Mouse (Mus musculus) kidney, postnatal 0 days (tissue): ENCODE data around the gene Dctpp1. TPM values are rescaled to one million over a fixed set of nuclear protein-coding genes. Genes with fewer than 3 reads are reported as not detected.
A peak's percentile ranks its signal among the peaks of the same experiment; 100 is the strongest.

ENCODE experiments used
- ATAC-seq: fragments of 200-750 bp; cut with Nextera tagmentation; replicated peaks from 2 replicates; pipeline ENCODE4 v1.8.0; 2017; ENCODE audit warnings: low read depth, moderate number of reproducible peaks, moderate TSS enrichment, moderate library complexity; ENCODE audit not compliant: low FRiP score
- DNase-seq: peaks from one replicate; pipeline ENCODE4 v3.0.0-alpha.2; 2016; ENCODE audit warnings: low spot score
- H3K27ac ChIP-seq: fragments of 300-500 bp; sonication (generic); 2 replicates; pipeline ENCODE4 v1.5.1; 2014; ENCODE audit warnings: mild to moderate bottlenecking
- H3K27me3 ChIP-seq: fragments of 300-500 bp; sonication (generic); 2 replicates; pipeline ENCODE4 v1.6.1; 2014; ENCODE audit warnings: low read length, mixed read lengths; ENCODE audit not compliant: insufficient read depth
- H3K36me3 ChIP-seq: fragments of 300-500 bp; sonication (generic); 2 replicates; pipeline ENCODE4 v1.6.1; 2014; ENCODE audit warnings: low read length, mixed read lengths; ENCODE audit not compliant: insufficient read depth
- H3K4me1 ChIP-seq: fragments of 300-500 bp; sonication (generic); replicated peaks from 2 replicates; pipeline ENCODE4 v1.6.1; 2014; ENCODE audit warnings: antibody characterized with exemption, low read length, mixed read lengths; ENCODE audit not compliant: insufficient read depth
- H3K4me2 ChIP-seq: fragments of 300-500 bp; sonication (generic); 2 replicates; pipeline ENCODE4 v1.6.1; 2014; ENCODE audit warnings: mild to moderate bottlenecking, low read length, moderate library complexity, mixed read lengths
- H3K4me3 ChIP-seq: fragments of 300-500 bp; sonication (generic); replicated peaks from 2 replicates; pipeline ENCODE4 v1.5.1; 2014; ENCODE audit warnings: low read depth, low read length
- H3K9ac ChIP-seq: fragments of 300-500 bp; sonication (generic); 2 replicates; pipeline ENCODE4 v1.6.1; 2014; ENCODE audit warnings: low read depth, low read length
- H3K9me3 ChIP-seq: fragments of 300-500 bp; sonication (generic); replicated peaks from 2 replicates; pipeline ENCODE4 v1.6.1; 2016; ENCODE audit warnings: low read length, inconsistent platforms, mixed read lengths
- CTCF ChIP-seq: IDR thresholded peaks from 2 replicates; pipeline ENCODE4 v1.5.1; 2016; ENCODE audit warnings: antibody characterized with exemption, low read depth, mild to moderate bottlenecking, moderate library complexity
- WGBS: fragments of 180-500 bp; shearing (Covaris S2); extraction: QIAGEN DNeasy Blood & Tissue Kit; methylation state at CpG from one replicate; pipeline ENCODE4 v1.1.7; 2014; 5-methylcytosine and 5-hydroxymethylcytosine counted together
- polyA plus RNA-seq: library from polyadenylated mRNA; unstranded; fragments of >200 nt; fragmentation: Nextera tagmentation; extraction: Ambion mirVana; gene quantifications from 2 replicates; pipeline ENCODE4 v1.2.1, GENCODE M21; 2015

The Dctpp1 gene
- polyA plus RNA-seq, 1 experiment from 2014 or later, result 157 TPM

DNA sequence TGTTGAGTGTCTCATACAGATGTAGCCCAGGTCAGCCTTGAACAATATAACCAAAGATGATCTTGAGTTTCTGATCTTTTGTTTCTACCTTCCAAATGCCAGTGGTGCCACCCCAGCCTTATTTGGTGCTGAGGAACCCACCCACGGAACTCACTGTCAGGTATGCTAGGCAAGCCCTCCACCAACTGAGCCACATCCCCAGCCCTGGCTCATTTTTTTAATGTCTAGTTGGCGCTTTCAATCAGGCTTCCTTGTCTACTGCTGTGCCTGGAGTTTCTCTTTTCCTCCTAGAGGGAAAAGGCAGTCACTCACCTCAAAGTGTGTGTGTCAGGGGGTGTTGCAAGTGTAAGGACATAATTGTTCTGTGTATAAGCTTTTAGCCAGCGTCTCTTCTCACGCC, 10.6 kb upstream of the Dctpp1 start:
- H3K4me1 ChIP-seq, result peaks cover 10% of the 10 kb centered on the region
- 92% methylated on average over 4 of the region's 4 CpGs for WGBS
- no peak for DNase-seq
- peak overlapping the region; percentile 32 for H3K4me2 ChIP-seq
- no peaks in the 10 kb centered on the region for H3K27me3 ChIP-seq
- TF ChIP-seq CTCF, result no peak
- H3K9me3 ChIP-seq, result no peaks in the 10 kb centered on the region
- H3K9ac ChIP-seq, result no peak overlapping the region; the same call in 1 of the 2 replicates
- H3K27ac ChIP-seq, result no peak overlapping the region
- ATAC-seq, result no peak
- peaks cover 16% of the 10 kb centered on the region; the same call in 1 of the 2 replicates for H3K36me3 ChIP-seq
- no peak overlapping the region for H3K4me3 ChIP-seq

DNA sequence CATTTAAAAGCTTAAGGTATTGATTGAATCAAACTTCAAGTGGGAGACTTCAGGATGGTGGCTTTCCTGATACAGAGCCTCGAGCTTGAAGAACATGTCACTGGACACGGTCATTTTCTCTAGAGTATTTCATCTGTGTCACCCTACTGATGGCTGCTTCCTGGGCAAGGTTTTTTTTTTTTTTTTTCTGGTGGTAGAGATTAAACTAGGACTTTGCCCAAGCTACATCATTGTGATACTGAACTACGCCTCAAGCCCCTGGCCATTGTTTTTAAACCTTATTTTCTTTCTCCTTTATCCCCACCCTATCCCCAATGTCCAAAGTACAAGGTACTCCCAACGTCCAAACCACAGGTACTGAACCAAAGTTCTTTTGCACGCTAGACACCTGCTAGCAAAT, 10.2 kb upstream of the Dctpp1 start:
- H3K4me3 ChIP-seq, result no peak overlapping the region
- no peak overlapping the region for H3K9ac ChIP-seq
- TF ChIP-seq CTCF, result no peak
- H3K4me2 ChIP-seq, result no peak overlapping the region
- no peak overlapping the region for H3K27ac ChIP-seq
- no peaks in the 10 kb centered on the region for H3K27me3 ChIP-seq
- no peaks in the 10 kb centered on the region for H3K9me3 ChIP-seq
- H3K36me3 ChIP-seq, result peaks cover 16% of the 10 kb centered on the region; the same call in 1 of the 2 replicates
- no peak for DNase-seq
- 87% methylated on average over 5 of the region's 5 CpGs for WGBS
- H3K4me1 ChIP-seq, result peaks cover 10% of the 10 kb centered on the region
- no peak for ATAC-seq

DNA sequence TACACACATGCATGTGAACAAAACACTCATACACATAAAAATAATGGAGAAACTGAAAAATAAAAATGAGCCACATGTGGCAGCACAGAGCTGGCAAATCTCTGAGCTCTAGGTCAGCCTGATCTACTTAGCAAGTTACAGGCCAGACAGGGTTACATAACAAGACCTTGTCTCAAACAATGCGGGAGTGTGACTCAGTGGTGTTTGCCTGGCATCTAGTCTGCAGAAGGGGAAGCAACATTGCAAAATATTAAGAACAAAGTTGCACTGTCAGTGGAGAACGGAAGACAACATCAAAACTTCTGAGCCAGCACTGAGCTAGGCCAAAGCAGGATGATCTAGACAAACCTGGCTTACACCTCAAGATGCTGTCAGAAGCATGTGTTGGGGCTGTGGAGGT, 9.7 kb upstream of the Dctpp1 start:
- 86% methylated on average over 2 of the region's 2 CpGs for WGBS
- DNase-seq, result no peak

DNA sequence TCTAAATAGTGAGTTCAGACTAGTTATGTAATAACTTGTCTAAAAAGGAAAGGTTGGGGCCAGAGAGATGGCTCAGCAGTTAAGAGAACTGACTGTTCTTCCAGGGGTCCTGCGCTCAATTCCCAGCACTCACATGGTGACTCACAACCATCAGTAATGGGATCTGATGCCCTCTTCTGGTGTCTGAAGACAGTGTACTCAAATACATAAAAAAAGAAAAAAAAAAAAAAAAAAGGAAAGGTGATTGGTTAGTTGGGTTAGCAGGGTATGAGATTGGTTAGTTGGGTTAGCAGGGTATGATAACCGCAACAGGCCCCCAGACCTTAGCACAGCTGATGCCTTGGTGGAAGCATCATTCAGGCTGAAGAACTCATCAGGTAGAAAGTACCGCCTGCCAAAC, 3.0 kb upstream of the Dctpp1 start:
- DNase-seq, result no peak
- Histone ChIP-seq H3K27me3 (no peaks in the 10 kb centered on the region), H3K9ac (no peak overlapping the region), H3K4me2 (no peak overlapping the region), H3K4me3 (no peak overlapping the region), H3K4me1 (peaks cover 7% of the 10 kb centered on the region; the same call in 1 of the 2 replicates), H3K36me3 (no peaks in the 10 kb centered on the region), H3K9me3 (no peaks in the 10 kb centered on the region), H3K27ac (no peak overlapping the region)
- no peak for ATAC-seq
- 98% methylated on average over 3 of the region's 3 CpGs for WGBS
- TF ChIP-seq CTCF, result no peak

More for the DNA sequence above, 9.7 kb upstream of the Dctpp1 start:
- Histone ChIP-seq H3K4me1 (peaks cover 10% of the 10 kb centered on the region), H3K9me3 (no peaks in the 10 kb centered on the region), H3K27me3 (no peaks in the 10 kb centered on the region), H3K27ac (no peak overlapping the region), H3K4me2 (no peak overlapping the region), H3K36me3 (peaks cover 16% of the 10 kb centered on the region; the same call in 1 of the 2 replicates), H3K4me3 (no peak overlapping the region), H3K9ac (no peak overlapping the region)
- TF ChIP-seq CTCF, result no peak
- ATAC-seq, result no peak

DNA sequence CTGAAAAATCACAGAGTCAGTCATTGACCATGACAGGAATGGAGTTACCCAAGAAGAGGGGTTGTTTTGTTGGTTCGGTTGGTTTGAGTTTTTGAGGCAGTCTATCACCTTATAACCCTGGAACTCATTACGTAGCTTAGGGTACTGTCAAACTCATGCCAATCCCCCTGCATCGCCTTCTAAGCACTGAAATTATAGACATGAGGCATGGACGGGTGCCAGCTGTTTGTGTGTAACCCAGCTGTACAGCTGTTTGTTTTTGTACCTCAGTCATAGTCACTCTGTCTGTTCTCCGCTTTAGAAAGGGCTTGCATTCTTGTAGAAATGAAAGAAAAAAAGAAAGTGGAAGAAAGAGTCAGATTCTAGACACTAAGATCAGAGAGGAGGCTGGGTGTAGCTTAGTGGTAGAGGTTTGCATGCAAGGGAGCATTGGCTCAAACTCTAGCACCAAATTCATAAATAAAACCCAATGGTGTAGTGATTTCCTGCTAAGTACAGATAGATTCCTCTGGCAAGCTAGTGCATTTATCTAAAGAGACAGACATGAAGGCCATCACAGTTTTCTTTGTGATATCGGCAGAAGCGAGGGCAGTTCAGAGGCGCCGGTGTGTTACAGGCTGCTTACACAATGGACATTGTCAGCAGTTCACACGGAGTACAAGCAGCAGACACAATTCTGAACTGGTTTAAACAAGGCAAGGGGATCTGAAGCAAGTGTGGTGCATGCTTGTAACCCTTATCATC, 1.9 kb upstream of the Dctpp1 start:
- Histone ChIP-seq H3K9me3 (no peaks in the 10 kb centered on the region), H3K27ac (no peak overlapping the region), H3K27me3 (no peaks in the 10 kb centered on the region), H3K4me1 (peaks cover 7% of the 10 kb centered on the region; the same call in 1 of the 2 replicates), H3K36me3 (no peaks in the 10 kb centered on the region), H3K9ac (no peak overlapping the region), H3K4me2 (no peak overlapping the region), H3K4me3 (no peak overlapping the region)
- DNase-seq (no peak), ATAC-seq (no peak)
- TF ChIP-seq CTCF, result no peak
- WGBS, result 78% methylated on average over 10 of the region's 10 CpGs

DNA sequence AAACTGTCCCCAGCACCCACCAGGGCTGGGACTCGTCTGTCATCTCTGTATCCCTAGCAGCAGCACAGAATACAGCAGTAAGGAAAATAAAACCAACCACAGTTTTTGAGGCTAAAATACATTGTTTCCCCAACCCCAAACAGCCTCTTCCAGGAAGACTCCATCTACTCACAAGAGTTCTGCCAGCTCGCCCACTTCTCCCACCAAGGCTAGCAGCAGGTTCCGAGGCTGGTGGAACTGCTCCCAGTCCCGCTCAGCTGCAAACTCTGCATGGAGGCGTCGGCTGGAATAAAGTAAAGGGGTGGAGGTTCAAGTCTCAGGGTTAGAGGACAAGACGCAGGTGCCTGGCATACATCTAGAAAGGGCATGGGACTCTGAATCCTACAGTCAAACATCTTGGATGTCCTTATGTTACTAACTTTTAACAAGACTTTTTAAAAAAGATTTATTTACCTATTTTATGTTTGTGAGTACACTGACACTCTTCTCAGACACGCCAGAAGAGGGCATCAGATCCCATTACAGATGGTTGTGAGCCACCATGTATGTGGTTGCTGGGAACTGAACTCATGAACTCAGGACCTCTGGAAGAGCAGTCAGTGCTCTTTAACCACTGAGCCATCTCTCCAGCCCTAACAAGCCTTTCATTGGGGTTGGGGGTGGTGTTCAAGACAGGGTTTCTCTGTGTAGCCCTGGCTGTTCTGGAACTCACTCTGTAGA, 1.2 kb downstream of the Dctpp1 start:
- peak; percentile 34 for TF ChIP-seq CTCF
- H3K4me3 ChIP-seq, result peak overlapping the region; percentile 54; the same call in 1 of the 2 replicates
- H3K36me3 ChIP-seq, result no peaks in the 10 kb centered on the region
- H3K9ac ChIP-seq, result no peak overlapping the region
- WGBS, result 71% methylated on average over 8 of the region's 8 CpGs
- peak overlapping the region; percentile 77 for H3K4me2 ChIP-seq
- H3K4me1 ChIP-seq, result peaks cover 13% of the 10 kb centered on the region
- H3K27ac ChIP-seq, result no peak overlapping the region
- no peak for DNase-seq
- no peak for ATAC-seq
- no peaks in the 10 kb centered on the region for H3K9me3 ChIP-seq
- no peaks in the 10 kb centered on the region for H3K27me3 ChIP-seq
